Mouse (Mus musculus): ENCODE measurements around the gene Sh3gl3.
"Not testable (repeated sequence)": the region's sequence is repeated elsewhere in the genome, so short reads cannot be mapped to it uniquely, and the experiment has no call there.

Gene Sh3gl3

DNA sequence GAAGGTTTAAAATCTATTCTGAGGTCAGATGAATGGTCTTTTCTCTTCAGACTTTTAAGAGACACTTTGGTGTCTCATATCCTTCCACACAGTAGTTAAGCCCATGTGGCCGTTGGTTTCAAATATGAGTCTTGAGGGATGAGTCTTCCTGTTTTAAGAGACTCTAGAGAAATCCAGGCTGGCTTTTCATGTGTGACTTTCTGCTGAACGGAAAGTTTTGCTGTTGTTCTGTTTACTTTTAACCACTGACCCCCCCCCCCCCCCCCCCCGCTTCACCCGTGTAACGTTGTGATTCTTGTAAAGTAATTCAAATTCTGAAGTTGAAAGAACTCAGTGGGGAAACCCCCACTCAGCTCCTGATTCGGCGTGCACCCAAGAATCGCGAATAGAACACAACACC is 61.8 kb downstream of the Sh3gl3 start:
- DNase-seq (ENCODE audit: low spot score): no peak

DNA sequence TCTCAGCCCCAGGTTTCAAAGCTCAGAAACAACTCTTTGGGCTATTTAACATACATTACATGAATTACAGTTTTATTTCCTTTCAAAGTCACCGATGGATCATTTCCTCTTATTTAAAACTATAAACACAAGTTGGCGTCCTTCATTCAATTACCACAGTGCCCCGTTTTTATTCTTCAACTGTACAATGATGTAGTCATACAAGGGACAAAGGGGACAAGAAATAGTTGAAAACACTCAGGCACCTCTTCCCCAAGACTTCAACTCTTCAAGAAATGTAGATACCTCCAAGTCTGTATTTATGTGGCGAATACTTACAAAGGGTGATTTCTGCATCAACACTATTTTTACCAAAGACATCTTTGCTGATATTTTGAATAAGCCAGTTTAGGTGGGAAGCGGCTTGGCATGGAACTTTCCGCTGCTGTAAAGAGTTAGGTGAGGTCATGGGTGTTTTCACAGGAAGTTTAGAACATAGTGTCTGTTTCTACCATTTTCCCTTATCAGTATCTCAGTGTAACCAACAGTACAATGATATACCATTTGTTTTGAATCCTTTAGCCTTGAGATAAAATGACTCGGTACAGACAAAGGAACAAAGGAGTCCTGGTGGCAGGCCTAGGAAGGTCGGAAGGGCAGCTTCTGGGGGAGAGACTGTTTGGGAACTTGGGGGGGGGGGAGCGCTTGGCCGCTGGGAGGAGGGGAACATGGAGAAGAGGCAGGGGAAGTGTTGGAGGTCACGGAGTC is 62.7 kb downstream of the Sh3gl3 start:
- no peak for DNase-seq (ENCODE audit: low spot score)

DNA sequence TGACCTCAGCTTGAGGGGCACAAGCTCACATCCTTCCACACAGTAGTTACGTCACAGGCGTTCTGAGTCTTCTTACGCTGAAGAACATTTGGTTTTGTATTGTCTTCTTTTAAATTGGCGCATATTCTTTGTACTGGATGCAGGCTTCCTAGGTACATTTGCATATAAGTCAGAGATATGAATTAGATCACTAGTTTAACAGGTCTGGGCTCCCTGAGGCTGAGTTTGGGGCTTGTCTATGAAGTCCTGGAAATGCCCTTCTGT is 63.2 kb downstream of the Sh3gl3 start:
- DNase-seq (ENCODE audit: low spot score): no peak

DNA sequence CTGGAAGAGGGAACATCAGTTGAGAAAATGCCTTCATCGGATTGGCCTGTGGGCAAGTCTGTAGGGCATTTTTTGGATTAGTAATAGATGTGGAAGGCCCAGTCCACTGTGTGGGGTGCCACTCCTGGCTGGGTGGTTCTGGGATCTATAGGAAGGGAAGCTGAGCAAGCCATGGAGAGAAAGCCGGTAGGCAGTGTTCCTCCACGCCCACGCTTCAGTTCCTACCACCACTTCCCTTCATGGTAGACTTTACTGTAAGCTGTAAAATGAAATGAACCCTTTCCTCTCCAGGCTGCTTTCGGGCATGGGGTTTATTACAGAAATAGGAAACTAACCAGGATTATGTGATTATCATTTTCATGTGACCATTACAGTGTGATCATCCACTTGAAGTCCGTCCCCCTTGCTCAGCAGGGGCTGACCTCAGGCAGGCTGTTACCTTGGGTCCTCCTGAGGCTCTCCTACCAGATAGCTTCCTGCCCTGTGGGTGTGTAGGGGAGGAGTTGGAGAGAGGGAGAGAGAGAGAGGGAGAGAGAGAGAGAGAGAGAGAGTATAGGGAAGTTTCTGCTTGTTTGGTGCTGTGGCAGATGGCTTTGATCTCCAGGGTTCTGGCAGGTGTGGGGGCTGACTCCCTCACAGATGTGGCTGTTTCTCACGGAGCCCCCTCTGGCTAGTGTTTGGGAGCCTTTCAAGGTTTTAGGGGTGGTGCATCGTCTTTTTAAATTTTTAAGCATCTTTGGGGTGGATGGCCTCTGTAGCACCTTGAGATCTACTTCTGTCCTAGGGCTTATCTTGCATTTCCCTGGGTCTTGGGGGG is 67.0 kb downstream of the Sh3gl3 start:
- DNase-seq (ENCODE audit: low spot score): no peak

DNA sequence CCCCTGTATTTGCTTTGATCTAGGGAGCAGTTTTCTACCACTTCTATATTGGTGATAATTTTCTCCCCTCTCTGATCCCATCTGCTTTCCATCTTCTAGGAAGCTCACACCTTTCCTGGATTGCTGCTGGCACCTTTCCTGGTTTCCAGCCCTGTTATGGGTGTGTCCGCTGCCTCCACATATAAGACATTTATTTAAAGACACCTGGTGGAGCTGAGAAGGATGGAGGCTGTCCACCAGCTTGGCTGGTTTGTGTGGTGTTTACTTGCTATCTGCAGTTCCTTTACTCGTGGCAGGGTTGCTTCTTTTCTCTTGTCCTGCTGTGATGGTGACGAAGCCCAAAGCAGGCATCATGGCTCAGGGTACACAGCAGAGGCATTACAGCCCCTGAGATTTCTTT is 71.1 kb downstream of the Sh3gl3 start:
- no peak for DNase-seq (ENCODE audit: low spot score)

DNA sequence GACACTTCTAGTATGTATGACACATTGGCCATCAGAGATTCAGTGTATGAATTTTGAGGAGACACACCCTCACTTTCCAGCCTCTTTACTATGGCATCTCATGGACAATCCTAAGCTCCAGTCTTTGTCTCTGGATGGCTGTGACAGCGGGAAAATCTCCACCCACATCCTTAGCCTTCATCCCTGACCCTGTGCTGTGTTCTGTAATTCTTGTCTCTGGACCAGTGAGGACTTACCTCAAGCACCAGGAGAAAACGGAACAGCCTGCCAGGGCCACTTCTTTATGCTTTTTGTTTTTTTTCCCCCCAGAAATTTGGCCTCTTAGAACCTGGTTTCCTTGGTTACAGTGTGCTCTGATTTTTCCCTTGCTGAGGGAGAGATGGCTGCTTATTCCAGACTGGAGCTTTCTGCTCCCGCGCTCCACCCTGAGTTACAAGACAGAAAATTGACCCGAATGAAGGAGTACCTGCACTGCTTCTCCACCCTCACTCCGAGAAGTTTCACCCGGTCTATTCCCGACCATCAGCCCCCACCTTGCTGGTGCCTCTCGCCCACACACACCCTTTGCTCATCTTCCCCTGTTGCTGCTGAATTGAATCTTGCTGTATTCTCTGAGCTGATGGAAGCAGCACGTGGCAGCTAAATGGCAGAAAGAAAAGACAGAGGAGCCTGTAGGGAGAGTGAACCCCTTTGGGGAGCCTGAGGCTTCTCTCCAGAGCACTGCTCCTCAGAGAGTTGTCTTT is 75.5 kb downstream of the Sh3gl3 start:
- no peak for DNase-seq (ENCODE audit: low spot score)

DNA sequence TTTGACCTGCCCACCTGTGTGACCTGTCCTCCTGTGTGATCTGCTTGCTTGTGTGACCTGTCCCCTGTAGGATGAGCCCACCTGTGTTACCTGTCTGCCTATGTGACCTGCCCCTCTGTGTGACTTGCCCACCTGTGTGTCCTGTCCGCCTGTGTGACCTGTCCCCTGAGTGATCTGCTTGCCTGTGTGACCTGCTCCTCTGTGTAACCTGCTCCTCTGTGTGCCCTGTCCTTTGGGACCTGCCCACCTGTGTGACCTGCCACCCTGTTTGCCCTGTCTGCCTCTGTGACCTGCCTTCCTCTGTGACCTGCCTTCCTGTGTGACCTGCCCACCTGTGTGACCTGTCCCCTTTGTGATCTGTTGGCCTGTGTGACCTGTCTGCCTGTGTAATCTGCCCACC is 79.7 kb downstream of the Sh3gl3 start:
- no peak for DNase-seq (ENCODE audit: low spot score)

DNA sequence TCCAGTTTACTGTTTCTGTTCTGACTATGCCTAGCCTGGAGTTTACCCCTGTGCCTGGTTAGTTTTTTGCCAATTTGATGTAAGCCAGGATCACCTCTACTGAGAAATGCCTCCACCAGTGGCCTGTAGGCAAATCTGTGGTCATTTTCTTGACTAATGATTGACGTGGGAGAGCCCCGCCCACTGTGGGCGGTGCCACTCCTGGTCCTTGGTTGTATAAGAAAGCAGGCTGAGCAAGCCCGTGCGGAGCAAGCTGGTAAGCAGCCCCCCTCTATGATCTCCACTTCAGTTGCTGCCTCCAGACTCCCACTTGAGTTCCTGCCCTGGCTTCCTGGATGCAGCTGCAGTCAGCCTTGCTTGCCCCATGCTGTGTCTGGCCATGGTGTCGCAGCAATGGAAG is 83.3 kb downstream of the Sh3gl3 start:
- DNase-seq (ENCODE audit: low spot score): no peak

DNA sequence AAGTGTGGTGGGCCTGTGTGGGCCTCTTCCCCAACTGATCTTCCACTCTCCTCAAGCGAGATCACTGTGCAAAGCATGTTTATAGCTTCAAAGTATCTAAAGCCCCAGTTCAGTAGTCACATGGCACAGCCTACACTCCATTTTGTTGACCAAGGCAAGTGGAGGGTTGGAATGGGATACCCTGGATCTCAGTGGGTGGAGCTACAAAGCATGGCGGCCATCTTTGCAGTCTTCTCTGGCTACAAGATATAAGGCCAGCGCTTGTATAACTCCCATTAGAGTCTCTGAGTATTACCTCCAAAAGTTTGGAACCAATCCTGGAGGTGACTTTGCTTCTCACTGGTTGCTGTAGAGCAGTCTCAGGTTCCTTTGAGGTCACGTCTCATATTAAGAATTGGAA is 83.9 kb downstream of the Sh3gl3 start:
- DNase-seq (ENCODE audit: low spot score): no peak

DNA sequence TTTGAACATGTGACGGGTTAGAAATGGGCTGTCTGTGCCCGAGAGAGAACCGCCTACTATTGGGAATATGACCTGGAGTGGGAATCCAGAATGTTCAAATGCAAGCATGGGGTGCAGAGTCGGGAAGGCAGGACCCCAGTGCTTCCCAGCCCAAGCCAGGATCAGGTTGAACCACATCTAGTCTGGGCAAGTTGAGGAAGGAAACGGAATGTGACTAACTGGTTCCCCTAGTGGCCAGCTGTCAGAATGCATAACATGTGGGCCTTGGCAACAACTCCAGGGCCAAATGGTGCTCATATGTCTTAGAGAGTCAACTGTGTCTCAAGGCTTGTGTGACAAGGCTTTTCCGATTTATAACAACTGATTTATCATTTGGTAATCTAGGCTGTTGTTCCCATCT is 86.6 kb downstream of the Sh3gl3 start:
- DNase-seq (ENCODE audit: low spot score): no peak

DNA sequence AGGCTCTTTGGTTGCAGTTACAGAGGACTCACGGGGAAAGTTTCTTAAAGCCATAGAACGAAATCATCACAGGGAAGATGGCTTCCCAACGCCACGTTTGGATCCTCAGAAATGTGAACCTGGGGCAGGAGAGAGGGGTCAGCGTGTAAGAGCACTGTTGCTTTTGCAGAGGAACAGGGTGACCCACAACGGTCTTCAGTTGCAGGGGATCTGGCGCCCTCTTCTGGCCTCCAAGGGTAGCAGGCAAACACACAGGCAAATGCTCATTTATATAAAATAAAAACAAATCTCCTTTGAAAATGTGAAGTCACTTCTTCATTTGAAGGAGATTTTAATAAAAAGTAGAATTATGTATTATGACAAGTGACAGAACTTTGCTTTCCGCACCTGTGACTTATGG is 89.5 kb downstream of the Sh3gl3 start:
- DNase-seq (ENCODE audit: low spot score): peak; percentile 58

DNA sequence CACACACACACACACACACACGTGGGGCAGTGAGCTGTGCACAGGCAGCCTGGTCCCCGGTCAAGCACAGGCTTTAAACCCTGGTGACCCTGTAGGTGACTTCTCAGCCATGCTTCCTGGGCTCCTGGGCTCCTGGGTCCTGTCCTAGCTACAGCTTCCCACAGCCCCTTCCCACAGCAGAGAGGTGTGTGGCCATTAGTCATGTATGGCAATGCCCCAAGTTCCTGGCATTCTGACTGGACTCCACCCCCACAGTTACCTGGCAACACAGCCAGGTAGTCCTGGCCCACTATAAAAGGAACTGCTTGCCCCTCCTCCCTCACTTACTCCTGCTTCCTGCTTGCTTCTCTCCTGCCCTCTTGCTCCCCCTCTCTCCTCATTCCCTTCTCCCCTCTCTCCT is 90.5 kb downstream of the Sh3gl3 start:
- DNase-seq (ENCODE audit: low spot score): peak; percentile 20

DNA sequence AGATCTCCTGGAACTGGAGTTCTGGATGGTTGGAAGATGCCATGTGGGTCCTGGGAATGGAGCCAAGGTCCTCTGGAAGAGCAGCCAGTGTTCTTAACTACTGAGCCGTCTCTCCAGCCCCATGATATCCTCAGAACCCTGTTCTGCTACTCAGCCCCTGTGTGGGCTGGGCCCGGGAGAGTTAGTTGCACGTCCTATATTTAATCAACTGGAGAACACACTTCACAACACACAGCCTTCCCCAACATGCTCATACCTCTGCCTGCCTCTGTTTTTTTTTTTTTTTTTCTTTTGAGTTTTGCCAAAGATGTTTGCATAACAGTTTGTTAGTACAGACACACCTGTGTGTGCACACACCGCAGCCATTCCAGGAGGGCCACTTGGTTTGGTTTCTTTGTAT is 91.7 kb downstream of the Sh3gl3 start:
- no peak for DNase-seq (ENCODE audit: low spot score)

DNA sequence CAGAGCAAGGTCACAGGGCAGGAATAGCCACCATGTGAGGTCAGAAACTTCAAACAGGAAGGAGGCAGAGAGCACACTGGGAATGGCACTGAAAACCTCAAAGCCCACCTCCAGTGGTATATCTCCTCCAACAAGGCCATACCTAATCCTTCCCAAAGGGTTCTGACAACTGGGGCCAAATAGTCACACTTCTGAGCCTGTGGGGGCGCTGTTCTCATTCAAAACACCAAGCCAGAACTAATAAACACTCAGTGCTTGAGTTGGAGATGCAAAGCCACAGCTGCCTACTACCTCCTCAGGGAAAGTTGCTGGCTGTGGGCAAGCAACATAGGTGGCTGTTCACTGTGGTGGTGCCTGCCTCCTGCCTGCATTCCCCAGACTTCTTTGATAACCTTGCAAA is 96.3 kb downstream of the Sh3gl3 start:
- no peak for DNase-seq (ENCODE audit: low spot score)

DNA sequence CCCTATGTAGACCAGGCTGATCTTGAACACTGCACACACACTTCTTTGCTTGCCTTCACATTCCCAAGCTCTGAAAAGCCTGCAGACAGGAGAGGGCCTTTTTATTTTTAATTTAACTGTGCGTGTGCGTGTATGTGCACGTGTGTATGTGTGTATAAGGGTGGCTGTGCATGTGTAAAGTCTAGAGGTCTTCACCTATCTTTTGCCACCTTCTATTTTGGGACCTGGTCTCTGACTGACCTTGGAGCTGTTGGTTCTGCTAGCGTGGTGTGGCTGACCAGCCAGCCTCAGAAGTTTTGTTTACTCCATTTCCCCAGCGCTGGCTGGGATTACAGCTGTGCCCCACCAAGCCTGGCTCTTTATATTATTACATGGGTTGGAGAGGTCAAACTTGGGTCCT is 98.1 kb downstream of the Sh3gl3 start:
- no peak for DNase-seq (ENCODE audit: low spot score)

DNA sequence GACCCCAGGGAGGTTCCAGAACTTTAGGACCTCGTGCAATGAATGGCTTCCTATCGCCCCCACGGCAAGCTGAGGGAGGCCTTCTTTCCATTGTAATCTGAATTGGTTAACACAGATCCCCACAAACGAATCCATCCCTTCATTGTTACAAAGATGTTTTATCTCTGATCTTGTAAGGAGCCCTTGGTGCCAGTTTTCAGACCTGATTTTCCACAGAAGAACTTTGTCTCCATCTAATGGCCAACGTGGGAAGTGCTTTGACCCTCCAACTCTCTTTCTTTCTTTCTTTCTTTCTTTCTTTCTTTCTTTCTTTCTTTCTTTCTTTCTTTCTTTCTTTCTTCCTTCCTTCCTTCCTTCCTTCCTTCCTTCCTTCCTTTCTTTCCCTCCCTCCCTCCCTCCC is 99.2 kb downstream of the Sh3gl3 start:
- not testable (repeated sequence) for DNase-seq (ENCODE audit: low spot score)

DNA sequence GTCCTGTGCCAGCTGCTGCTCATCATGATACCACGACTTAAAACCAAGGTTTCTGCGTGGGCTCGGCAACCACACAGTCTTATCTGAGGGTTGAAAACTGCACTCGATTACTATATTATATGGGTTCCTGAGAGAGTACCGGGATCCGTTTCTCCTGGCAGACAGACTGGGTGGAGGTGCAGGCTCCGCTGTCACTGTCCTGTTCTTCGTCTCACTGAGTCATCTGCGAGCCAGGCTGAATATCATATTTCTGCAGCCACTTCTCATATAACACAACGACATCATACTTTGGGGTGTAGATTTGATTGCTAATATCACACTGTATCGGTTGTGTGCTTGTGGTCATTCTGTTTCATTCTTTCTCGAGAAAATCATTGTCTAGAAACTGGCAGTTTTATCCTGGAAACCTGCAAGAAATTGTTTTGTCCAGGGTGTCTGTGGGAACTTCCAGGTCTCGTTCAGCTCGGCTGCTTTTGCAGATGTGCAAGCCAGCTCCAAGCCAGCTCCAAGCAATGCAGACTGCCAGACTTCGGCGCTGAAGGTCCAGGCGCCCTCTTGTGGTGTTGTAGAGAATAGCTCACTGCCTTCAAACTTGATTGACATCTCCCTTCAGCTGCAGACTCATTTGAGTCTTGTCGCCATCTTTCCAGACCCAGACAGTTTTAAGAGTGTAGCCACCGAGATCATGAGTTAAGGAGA is 100.5 kb downstream of the Sh3gl3 start:
- peak; percentile 30 for DNase-seq (ENCODE audit: low spot score)

DNA sequence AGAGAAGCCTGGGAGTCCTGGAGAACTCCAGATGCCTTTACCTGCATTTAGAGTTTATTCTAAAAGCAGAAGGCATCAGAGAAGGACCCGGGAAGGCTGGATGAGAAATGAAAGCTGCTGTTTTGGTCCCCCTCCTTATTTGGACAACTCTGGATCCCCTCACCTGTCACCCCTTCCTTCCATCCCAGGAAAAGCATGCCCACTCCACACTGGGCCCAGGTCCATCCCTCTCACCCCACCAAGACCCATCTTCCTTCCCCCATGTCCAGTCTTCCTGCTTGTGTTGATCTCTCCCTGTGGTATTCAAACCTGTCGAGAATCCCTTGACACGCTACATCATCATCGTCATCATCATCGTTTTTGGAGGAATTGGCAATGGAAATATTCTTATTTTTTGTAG is 101.3 kb downstream of the Sh3gl3 start:
- DNase-seq (ENCODE audit: low spot score): no peak

DNA sequence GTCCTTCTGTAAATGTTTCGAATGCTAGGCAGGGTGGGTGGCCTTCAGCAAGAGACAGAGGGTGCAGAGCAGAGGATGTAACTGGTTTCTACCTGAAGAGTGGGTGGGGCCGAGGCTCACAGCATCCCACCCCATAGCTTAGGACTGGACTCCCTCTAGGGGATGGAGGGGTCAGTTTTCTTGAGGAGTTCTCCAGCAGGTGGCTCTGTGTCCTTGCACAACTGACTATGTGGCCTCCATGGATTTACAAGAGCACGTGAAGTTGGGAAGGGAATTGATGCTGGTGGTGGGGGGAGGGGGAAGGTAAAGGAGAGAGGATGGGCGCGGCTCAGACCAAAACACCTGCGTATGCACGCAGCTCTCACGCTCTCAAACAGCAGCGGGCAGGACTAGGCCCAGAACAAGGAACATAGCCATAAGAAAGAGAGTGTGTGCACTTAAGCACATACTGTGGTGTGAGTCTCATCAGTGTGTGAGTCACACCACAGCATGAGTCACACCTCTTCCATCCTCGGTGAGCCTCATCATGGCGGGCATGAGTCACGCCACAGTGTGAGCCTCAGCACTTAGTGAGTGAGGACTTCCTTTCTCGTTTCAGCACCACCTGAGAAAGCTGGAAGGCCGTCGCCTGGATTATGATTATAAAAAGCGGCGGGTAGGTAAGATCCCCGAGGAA is 102.0 kb downstream of the Sh3gl3 start:
- DNase-seq (ENCODE audit: low spot score): no peak

DNA sequence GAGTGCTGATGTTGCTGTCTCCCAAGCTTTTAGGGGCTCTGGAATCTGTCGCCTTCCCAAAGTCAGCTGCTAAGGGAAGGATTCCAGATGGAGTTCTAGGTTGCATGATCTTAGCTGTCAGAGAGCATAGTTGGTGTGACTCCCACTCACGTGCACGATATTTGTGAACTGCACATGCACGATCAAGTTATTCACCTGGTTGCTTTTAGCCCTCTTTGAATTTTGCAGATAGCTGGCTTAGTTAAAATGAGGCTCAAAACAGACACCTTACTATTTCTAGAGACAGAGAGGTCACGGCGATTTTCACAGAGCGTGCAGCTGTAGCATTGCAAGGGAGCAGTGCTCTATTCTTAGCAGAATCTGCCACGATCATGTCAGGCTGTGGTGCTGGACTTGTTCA is 108.4 kb downstream of the Sh3gl3 start:
- DNase-seq (ENCODE audit: low spot score): no peak

DNA sequence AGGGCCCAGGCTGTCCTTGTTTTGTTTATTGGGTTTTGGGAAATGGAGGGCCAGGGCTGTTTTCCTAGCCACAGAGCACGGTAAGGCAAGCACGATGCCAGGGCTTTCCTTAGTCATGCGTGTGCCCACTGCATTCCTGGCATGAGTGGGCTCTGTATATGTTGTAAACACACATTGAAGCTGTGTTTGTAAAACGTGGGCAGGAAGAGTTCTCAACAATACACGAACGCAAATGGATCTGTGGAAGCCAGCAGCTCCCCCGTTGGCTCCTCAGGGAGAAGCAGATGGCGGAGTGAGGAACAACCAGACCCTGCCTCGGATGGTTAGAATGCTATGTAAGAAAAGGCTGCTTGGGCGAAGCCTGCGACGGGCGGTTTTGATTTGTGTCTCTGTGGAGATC is 108.8 kb downstream of the Sh3gl3 start:
- no peak for DNase-seq (ENCODE audit: low spot score)

DNA sequence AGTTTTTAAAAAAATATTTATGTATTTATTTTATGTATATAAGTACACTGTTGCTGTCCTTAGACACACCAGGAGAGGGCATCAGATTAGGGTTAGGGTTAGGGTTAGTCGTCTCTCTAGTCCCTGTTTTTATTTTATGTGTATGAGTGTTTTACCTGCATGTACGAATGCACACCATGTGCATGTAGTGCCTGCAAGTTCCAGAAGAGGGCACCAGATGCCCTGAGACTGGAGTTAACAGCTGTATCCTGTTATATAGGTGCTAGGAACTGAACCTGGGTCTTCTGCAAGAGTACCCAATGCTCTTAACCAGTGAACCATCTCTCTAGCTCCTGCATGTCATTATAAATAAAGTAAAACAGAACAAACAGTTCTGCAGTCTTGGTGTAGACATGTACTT is 113.6 kb downstream of the Sh3gl3 start:
- no peak for DNase-seq (ENCODE audit: low spot score)

All from ovary, postnatal 36 days (tissue).